Mouse (Mus musculus): Measurements from ENCODE around the gene Slc39a11. TPM values are rescaled to one million over a fixed set of nuclear protein-coding genes. Genes with fewer than 3 reads are reported as not detected.

Slc39a11 gene
- polyA plus RNA-seq, 1 experiment from 2014 or later = 12.5 TPM

DNA sequence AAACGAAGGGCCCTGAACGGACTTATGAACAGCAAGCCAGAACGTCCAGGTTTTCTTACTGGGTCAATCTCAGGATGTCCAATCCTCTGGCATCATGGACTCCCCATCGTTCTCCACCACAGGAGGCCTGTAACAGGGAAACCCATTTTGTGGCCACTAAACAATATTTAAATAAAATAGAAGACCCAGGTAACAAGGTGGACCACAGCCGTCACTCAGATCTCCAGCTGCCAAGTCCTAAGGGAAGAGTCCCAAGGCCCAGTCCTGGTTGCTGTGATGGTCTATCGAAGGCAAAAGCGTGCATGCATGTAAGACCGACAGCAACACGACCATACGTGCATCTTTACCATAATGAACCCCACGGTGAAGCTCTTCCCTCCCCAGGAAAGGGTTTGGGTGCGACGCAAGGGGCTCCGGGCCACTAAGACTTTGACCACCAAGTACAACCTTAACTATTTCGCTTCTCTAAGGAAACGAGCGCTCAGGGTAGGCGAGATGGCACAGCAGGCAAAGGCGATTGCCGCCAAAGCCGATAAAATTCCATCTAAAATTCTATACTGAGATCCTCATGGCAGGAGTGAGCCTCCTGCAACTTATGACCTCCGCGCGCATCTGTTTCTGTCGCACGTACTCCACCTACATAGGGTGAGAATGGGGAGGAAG, 1.1 kb downstream of the Slc39a11 start, which contains the start of gene Cog1:
TSS of gene Cog1 (plus strand) at position 480 of the 663 bp plus-strand sequence.
- no peaks in the 10 kb centered on the region; the same call in 1 of the 2 replicates for H3K4me1 ChIP-seq (ENCODE audit: control insufficient read depth, insufficient read depth, low read length)
- no peaks in the 10 kb centered on the region for H3K9me3 ChIP-seq (replicated peaks; ENCODE audit: control insufficient read depth, low read length)
- H3K9ac ChIP-seq (replicated peaks; ENCODE audit: low read length) = peak within 1 kb of the TSS; percentile 93
- ATAC-seq (replicated peaks; ENCODE audit: insufficient number of reproducible peaks, low FRiP score, low TSS enrichment, low read depth) (no peak), DNase-seq (ENCODE audit: low spot score) (no peak)
- peak within 1 kb of the TSS; percentile 87 for H3K4me3 ChIP-seq (ENCODE audit: low read depth, low read length)
- peak within 1 kb of the TSS; percentile 59 for H3K4me2 ChIP-seq (ENCODE audit: low read depth, low read length)
- peak within 1 kb of the TSS; percentile 84 for H3K27ac ChIP-seq (replicated peaks; ENCODE audit: low read depth, low read length)
- WGBS = 39% methylated on average over 26 of the region's 26 CpGs
- H3K36me3 ChIP-seq (replicated peaks; ENCODE audit: control insufficient read depth, insufficient read depth, low read depth, low read length) = peaks cover 3% of the 10 kb centered on the region
- H3K27me3 ChIP-seq (ENCODE audit: control insufficient read depth, insufficient read depth, low read length) = no peaks in the 10 kb centered on the region

- no peak overlapping the region for H3K27ac ChIP-seq (replicated peaks; ENCODE audit: low read depth, low read length)
- H3K4me3 ChIP-seq (ENCODE audit: low read depth, low read length) = no peak overlapping the region
- DNase-seq (ENCODE audit: low spot score) (peak; percentile 88), ATAC-seq (replicated peaks; ENCODE audit: insufficient number of reproducible peaks, low FRiP score, low TSS enrichment, low read depth) (no peak)
- no peaks in the 10 kb centered on the region; the same call in 1 of the 2 replicates for H3K4me1 ChIP-seq (ENCODE audit: control insufficient read depth, insufficient read depth, low read length)
- H3K9me3 ChIP-seq (replicated peaks; ENCODE audit: control insufficient read depth, low read length) = no peaks in the 10 kb centered on the region
- H3K9ac ChIP-seq (replicated peaks; ENCODE audit: low read length) = peak overlapping the region; percentile 36; the same call in 1 of the 2 replicates
- WGBS = 4% methylated on average over 15 of the region's 15 CpGs
- H3K27me3 ChIP-seq (ENCODE audit: control insufficient read depth, insufficient read depth, low read length) = no peaks in the 10 kb centered on the region
- peaks cover 3% of the 10 kb centered on the region for H3K36me3 ChIP-seq (replicated peaks; ENCODE audit: control insufficient read depth, insufficient read depth, low read depth, low read length)
- no peak overlapping the region for H3K4me2 ChIP-seq (ENCODE audit: low read depth, low read length)
Measured at GRCm38 (mm10) chr11:113648152-113648551, 1.7 kb downstream of the Slc39a11 start.

DNA sequence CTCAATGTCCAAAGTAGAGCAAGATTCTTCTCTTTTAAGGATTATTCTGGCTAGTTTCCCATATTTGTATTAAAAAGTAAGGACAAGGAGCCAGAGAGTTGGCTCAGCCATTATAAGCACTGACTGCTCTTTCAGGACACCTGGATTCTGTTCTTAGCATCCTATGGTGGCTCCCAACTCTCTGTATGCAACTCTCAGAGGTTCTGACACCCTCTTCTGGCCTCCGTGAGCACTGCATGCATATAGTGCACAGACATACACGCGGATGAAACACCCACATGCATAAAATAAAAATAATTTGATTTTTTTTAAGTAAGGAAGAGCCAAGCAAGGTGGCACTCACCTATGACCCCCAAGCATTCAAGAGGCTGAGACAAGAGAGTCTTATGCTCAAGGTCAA, 4.7 kb downstream of the Slc39a11 start:
- Histone ChIP-seq H3K4me2 (ENCODE audit: low read depth, low read length) (no peak overlapping the region), H3K27me3 (ENCODE audit: control insufficient read depth, insufficient read depth, low read length) (no peaks in the 10 kb centered on the region), H3K9me3 (replicated peaks; ENCODE audit: control insufficient read depth, low read length) (no peaks in the 10 kb centered on the region), H3K9ac (replicated peaks; ENCODE audit: low read length) (no peak overlapping the region), H3K36me3 (replicated peaks; ENCODE audit: control insufficient read depth, insufficient read depth, low read depth, low read length) (no peaks in the 10 kb centered on the region), H3K27ac (replicated peaks; ENCODE audit: low read depth, low read length) (no peak overlapping the region), H3K4me1 (ENCODE audit: control insufficient read depth, insufficient read depth, low read length) (no peaks in the 10 kb centered on the region; the same call in 1 of the 2 replicates), H3K4me3 (ENCODE audit: low read depth, low read length) (no peak overlapping the region)
- WGBS = 84% methylated on average over 3 of the region's 3 CpGs
- DNase-seq (ENCODE audit: low spot score) (no peak), ATAC-seq (replicated peaks; ENCODE audit: insufficient number of reproducible peaks, low FRiP score, low TSS enrichment, low read depth) (no peak)

GRCm38 (mm10) chr11:113638680-113639079, 11.2 kb downstream of the Slc39a11 start:
- WGBS = 89% methylated on average over 12 of the region's 12 CpGs
- Histone ChIP-seq H3K9ac (replicated peaks; ENCODE audit: low read length) (no peak overlapping the region), H3K4me3 (ENCODE audit: low read depth, low read length) (no peak overlapping the region), H3K36me3 (replicated peaks; ENCODE audit: control insufficient read depth, insufficient read depth, low read depth, low read length) (no peaks in the 10 kb centered on the region), H3K27ac (replicated peaks; ENCODE audit: low read depth, low read length) (no peak overlapping the region), H3K27me3 (ENCODE audit: control insufficient read depth, insufficient read depth, low read length) (no peaks in the 10 kb centered on the region), H3K9me3 (replicated peaks; ENCODE audit: control insufficient read depth, low read length) (no peaks in the 10 kb centered on the region), H3K4me2 (ENCODE audit: low read depth, low read length) (no peak overlapping the region), H3K4me1 (ENCODE audit: control insufficient read depth, insufficient read depth, low read length) (no peaks in the 10 kb centered on the region)
- ATAC-seq (replicated peaks; ENCODE audit: insufficient number of reproducible peaks, low FRiP score, low TSS enrichment, low read depth) (no peak), DNase-seq (ENCODE audit: low spot score) (no peak)

GRCm38 (mm10) chr11:113634699-113635121, 15.2 kb downstream of the Slc39a11 start:
- Histone ChIP-seq H3K27ac (replicated peaks; ENCODE audit: low read depth, low read length) (no peak overlapping the region), H3K36me3 (replicated peaks; ENCODE audit: control insufficient read depth, insufficient read depth, low read depth, low read length) (no peaks in the 10 kb centered on the region), H3K4me2 (ENCODE audit: low read depth, low read length) (no peak overlapping the region), H3K4me3 (ENCODE audit: low read depth, low read length) (no peak overlapping the region), H3K9me3 (replicated peaks; ENCODE audit: control insufficient read depth, low read length) (no peaks in the 10 kb centered on the region), H3K9ac (replicated peaks; ENCODE audit: low read length) (no peak overlapping the region), H3K4me1 (ENCODE audit: control insufficient read depth, insufficient read depth, low read length) (no peaks in the 10 kb centered on the region), H3K27me3 (ENCODE audit: control insufficient read depth, insufficient read depth, low read length) (no peaks in the 10 kb centered on the region)
- DNase-seq (ENCODE audit: low spot score) (no peak), ATAC-seq (replicated peaks; ENCODE audit: insufficient number of reproducible peaks, low FRiP score, low TSS enrichment, low read depth) (no peak)
- 62% methylated on average over 10 of the region's 10 CpGs for WGBS

GRCm38 (mm10) chr11:113633398-113633797, 16.5 kb downstream of the Slc39a11 start:
- no peaks in the 10 kb centered on the region for H3K4me1 ChIP-seq (ENCODE audit: control insufficient read depth, insufficient read depth, low read length)
- WGBS = 89% methylated on average over 5 of the region's 5 CpGs
- H3K9ac ChIP-seq (replicated peaks; ENCODE audit: low read length) = no peak overlapping the region
- H3K4me2 ChIP-seq (ENCODE audit: low read depth, low read length) = no peak overlapping the region
- H3K27me3 ChIP-seq (ENCODE audit: control insufficient read depth, insufficient read depth, low read length) = no peaks in the 10 kb centered on the region
- ATAC-seq (replicated peaks; ENCODE audit: insufficient number of reproducible peaks, low FRiP score, low TSS enrichment, low read depth) (no peak), DNase-seq (ENCODE audit: low spot score) (no peak)
- H3K27ac ChIP-seq (replicated peaks; ENCODE audit: low read depth, low read length) = no peak overlapping the region
- no peaks in the 10 kb centered on the region for H3K9me3 ChIP-seq (replicated peaks; ENCODE audit: control insufficient read depth, low read length)
- no peaks in the 10 kb centered on the region for H3K36me3 ChIP-seq (replicated peaks; ENCODE audit: control insufficient read depth, insufficient read depth, low read depth, low read length)
- no peak overlapping the region for H3K4me3 ChIP-seq (ENCODE audit: low read depth, low read length)

DNA sequence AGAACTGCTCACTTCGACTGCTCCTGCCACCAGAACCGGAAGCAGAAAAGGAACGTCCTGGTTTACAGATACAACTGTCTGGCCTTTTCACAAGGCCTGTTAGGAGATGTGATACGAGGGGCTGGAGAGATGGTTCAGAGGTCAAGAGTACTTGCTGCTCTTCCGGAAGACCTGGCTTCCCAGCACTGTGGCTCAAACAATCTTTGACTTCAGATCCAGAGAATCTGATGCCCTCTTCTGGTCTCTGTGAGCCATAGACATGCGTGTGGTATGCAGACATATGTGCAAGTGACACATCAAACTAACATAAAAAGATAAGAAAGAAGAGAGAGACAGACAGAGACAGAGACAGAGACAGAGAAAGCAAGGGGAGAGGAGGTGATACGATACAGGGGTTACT, 17.6 kb downstream of the Slc39a11 start:
- ATAC-seq (replicated peaks; ENCODE audit: insufficient number of reproducible peaks, low FRiP score, low TSS enrichment, low read depth) = no peak

GRCm38 (mm10) chr11:113631862-113632261, 18.0 kb downstream of the Slc39a11 start:
- Histone ChIP-seq H3K9me3 (replicated peaks; ENCODE audit: control insufficient read depth, low read length) (no peaks in the 10 kb centered on the region), H3K4me3 (ENCODE audit: low read depth, low read length) (no peak overlapping the region), H3K4me1 (ENCODE audit: control insufficient read depth, insufficient read depth, low read length) (no peaks in the 10 kb centered on the region), H3K9ac (replicated peaks; ENCODE audit: low read length) (no peak overlapping the region), H3K4me2 (ENCODE audit: low read depth, low read length) (no peak overlapping the region), H3K27me3 (ENCODE audit: control insufficient read depth, insufficient read depth, low read length) (no peaks in the 10 kb centered on the region), H3K27ac (replicated peaks; ENCODE audit: low read depth, low read length) (no peak overlapping the region), H3K36me3 (replicated peaks; ENCODE audit: control insufficient read depth, insufficient read depth, low read depth, low read length) (no peaks in the 10 kb centered on the region)
- 88% methylated on average over 8 of the region's 8 CpGs for WGBS
- no peak for DNase-seq (ENCODE audit: low spot score)
- no peak for ATAC-seq (replicated peaks; ENCODE audit: insufficient number of reproducible peaks, low FRiP score, low TSS enrichment, low read depth)

More for the DNA sequence above, 17.6 kb downstream of the Slc39a11 start:
- Histone ChIP-seq H3K27ac (replicated peaks; ENCODE audit: low read depth, low read length) (no peak overlapping the region), H3K36me3 (replicated peaks; ENCODE audit: control insufficient read depth, insufficient read depth, low read depth, low read length) (no peaks in the 10 kb centered on the region), H3K27me3 (ENCODE audit: control insufficient read depth, insufficient read depth, low read length) (no peaks in the 10 kb centered on the region), H3K4me3 (ENCODE audit: low read depth, low read length) (no peak overlapping the region), H3K4me1 (ENCODE audit: control insufficient read depth, insufficient read depth, low read length) (no peaks in the 10 kb centered on the region), H3K4me2 (ENCODE audit: low read depth, low read length) (no peak overlapping the region), H3K9me3 (replicated peaks; ENCODE audit: control insufficient read depth, low read length) (no peaks in the 10 kb centered on the region), H3K9ac (replicated peaks; ENCODE audit: low read length) (no peak overlapping the region)
- DNase-seq (ENCODE audit: low spot score) = no peak
- WGBS = 71% methylated on average over 7 of the region's 7 CpGs

Measured in embryonic facial prominence, embryonic 11.5 days (tissue).